ENCODE assay signal across 8 mouse cellular contexts in the genomic region with DNA sequence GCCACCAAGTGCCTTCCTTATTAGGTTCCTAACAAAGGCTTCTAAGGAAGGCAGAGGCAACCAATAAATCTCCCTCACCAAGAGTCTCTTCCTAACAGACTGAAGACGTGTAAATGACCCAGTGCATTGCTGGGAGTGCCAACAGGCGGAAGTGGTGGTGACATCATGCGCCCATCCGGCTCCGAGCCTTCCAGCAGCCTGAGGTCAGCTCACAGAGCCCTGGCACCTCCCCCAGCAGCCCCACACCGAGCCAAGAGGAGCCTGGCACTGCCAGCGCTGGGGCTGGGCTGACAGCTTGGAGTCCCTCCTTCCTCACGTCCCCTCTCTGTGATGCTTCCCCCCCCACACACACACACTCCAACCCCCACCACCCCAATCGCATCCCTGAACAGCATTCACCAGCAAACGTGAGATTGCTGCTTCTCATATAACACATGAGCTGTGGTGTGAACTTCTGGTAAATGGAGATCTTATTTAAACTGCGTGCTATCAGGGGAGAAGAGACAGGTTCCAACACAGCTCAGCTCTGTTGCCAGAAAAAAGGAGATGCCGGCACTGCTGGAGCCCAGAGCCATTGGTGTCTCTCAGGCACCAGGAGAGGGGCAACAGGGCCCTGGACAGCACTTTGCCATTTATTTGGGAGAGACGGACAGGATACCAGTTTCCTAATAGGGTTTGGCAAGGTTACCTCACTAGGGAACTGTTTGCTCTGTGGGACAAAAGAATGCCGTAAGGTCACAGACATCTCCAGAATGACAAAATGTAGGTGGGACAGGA. TPM values are rescaled to one million over a fixed set of nuclear protein-coding genes. Genes with fewer than 3 reads are reported as not detected.
DNase-seq lines count a peak whose midpoint lies in the region; ATAC-seq and TF ChIP-seq lines count a peak whose summit lies in the region.

No protein-coding gene starts in this region.

- TF ChIP-seq CTCF in kidney, adult 2 months (conservative IDR thresholded peaks at IDR 0.05; ENCODE audit: insufficient read depth, insufficient read length, low read depth, low read length) = no peak

- 0 out of 2 replicates have a peak, but pooled peaks have one; percentile 35 for ATAC-seq in midbrain, embryonic 14.5 days (ENCODE audit: low FRiP score, low TSS enrichment)

- peak overlapping the region; percentile 98 for H3K27ac ChIP-seq in heart, embryonic 10.5 days
- no peak overlapping the region for H3K27ac ChIP-seq in kidney, adult 2 months (ENCODE audit: insufficient read depth, low read depth, low read length)
- peak overlapping the region; percentile 94 for H3K27ac ChIP-seq in limb, embryonic 10.5 days
- no peak overlapping the region for H3K27ac ChIP-seq in midbrain, embryonic 14.5 days (replicated peaks; ENCODE audit: low read depth, low read length)

- no peaks in the 10 kb centered on the region for H3K9me3 ChIP-seq in heart, embryonic 10.5 days
- no peaks in the 10 kb centered on the region for H3K9me3 ChIP-seq in limb, embryonic 10.5 days (replicated peaks)
- H3K9me3 ChIP-seq in midbrain, embryonic 14.5 days (ENCODE audit: control insufficient read depth, low read length) = no peaks in the 10 kb centered on the region

- no peaks in the 10 kb centered on the region for H3K36me3 ChIP-seq in heart, embryonic 10.5 days
- H3K36me3 ChIP-seq in kidney, adult 2 months (ENCODE audit: control insufficient read depth, insufficient read depth, low read length) = no peaks in the 10 kb centered on the region
- H3K36me3 ChIP-seq in limb, embryonic 10.5 days = no peaks in the 10 kb centered on the region
- H3K36me3 ChIP-seq in midbrain, embryonic 14.5 days (ENCODE audit: control insufficient read depth, insufficient read depth, low read length) = no peaks in the 10 kb centered on the region

- no peak overlapping the region for H3K9ac ChIP-seq in midbrain, embryonic 14.5 days (replicated peaks; ENCODE audit: low read length)

- no peaks in the 10 kb centered on the region for H3K27me3 ChIP-seq in heart, embryonic 10.5 days (ENCODE audit: insufficient read depth, poor library complexity, severe bottlenecking)
- no peaks in the 10 kb centered on the region for H3K27me3 ChIP-seq in kidney, adult 2 months (replicated peaks; ENCODE audit: control insufficient read depth, insufficient read depth, low read length)
- H3K27me3 ChIP-seq in limb, embryonic 10.5 days (ENCODE audit: low read depth, poor library complexity, severe bottlenecking) = no peaks in the 10 kb centered on the region
- no peaks in the 10 kb centered on the region for H3K27me3 ChIP-seq in midbrain, embryonic 14.5 days (ENCODE audit: control insufficient read depth, insufficient read depth, low read length)

- no peak overlapping the region for H3K4me2 ChIP-seq in midbrain, embryonic 14.5 days (ENCODE audit: low read length)

- no peak for TF ChIP-seq POLR2A in kidney, adult 2 months (IDR thresholded peaks at IDR 0.05; ENCODE audit: low read depth, low read length)

- H3K4me1 ChIP-seq in heart, embryonic 10.5 days = peaks cover 100% of the 10 kb centered on the region
- peaks cover 8% of the 10 kb centered on the region; the same call in 1 of the 2 replicates for H3K4me1 ChIP-seq in kidney, adult 2 months (ENCODE audit: control insufficient read depth, insufficient read depth, low read length)
- peaks cover 99% of the 10 kb centered on the region for H3K4me1 ChIP-seq in limb, embryonic 10.5 days
- H3K4me1 ChIP-seq in midbrain, embryonic 14.5 days (ENCODE audit: control insufficient read depth, insufficient read depth, low read length) = peaks cover 27% of the 10 kb centered on the region

- WGBS in heart, embryonic 10.5 days = 10% methylated on average over 14 of the region's 14 CpGs
- 45% methylated on average over 14 of the region's 14 CpGs for WGBS in kidney, adult 2 months
- WGBS in limb, embryonic 10.5 days = 27% methylated on average over 14 of the region's 14 CpGs
- WGBS in midbrain, embryonic 14.5 days = 57% methylated on average over 14 of the region's 14 CpGs

- DNase-seq in spleen, postnatal 36 days (ENCODE audit: low spot score in 2 of 2) = peak; percentile 10 to 17
- no peak for DNase-seq in spleen, postnatal 14 days (ENCODE audit: low spot score in 2 of 2)
- peak; percentile 97 to 99 for DNase-seq in cerebellum, postnatal 14 days
- DNase-seq in heart, embryonic 10.5 days (ENCODE audit: low spot score) = peak; percentile 93
- DNase-seq in kidney, adult 2 months = peak; percentile 74
- peak; percentile 50 for DNase-seq in limb, embryonic 10.5 days (ENCODE audit: low spot score)
- DNase-seq in midbrain, embryonic 14.5 days = no peak
- DNase-seq in thymus, postnatal 14 days = peak; percentile 55

- H3K4me3 ChIP-seq in heart, embryonic 10.5 days = peak overlapping the region; percentile 25
- no peak overlapping the region for H3K4me3 ChIP-seq in kidney, adult 2 months (ENCODE audit: insufficient read depth, low read depth, low read length)
- H3K4me3 ChIP-seq in limb, embryonic 10.5 days = no peak overlapping the region
- H3K4me3 ChIP-seq in midbrain, embryonic 14.5 days (replicated peaks; ENCODE audit: low read depth, low read length) = no peak overlapping the region

RNA-seq across cellular contexts. Expression of a gene that starts 14.3 kb away (rescaled TPM):
- polyA plus RNA-seq in heart, embryonic 10.5 days (2016; fragmentation: Nextera tagmentation; extraction: Ambion mirVana) = 17.9 and 18.8 TPM in 2 replicates
- polyA plus RNA-seq in kidney, adult 2 months (2012; rRNA removed) = 6.1 and 6.2 TPM in 2 replicates
- 10.2 and 11.8 TPM in 2 replicates for polyA plus RNA-seq in limb, embryonic 10.5 days (2016; fragmentation: Nextera tagmentation; extraction: Ambion mirVana)
- 2.4 and 2.8 TPM in 2 replicates for polyA plus RNA-seq in midbrain, embryonic 14.5 days (2014; fragmentation: Nextera tagmentation; extraction: Ambion mirVana)

Comparison
In these comparisons a context has a peak if more than half of its experiments do, and no peak if none do; other contexts are left out.
1. DNase-seq: peak in spleen, postnatal 36 days (2 of 2), cerebellum, postnatal 14 days (2 of 2), heart, embryonic 10.5 days (single experiment), kidney, adult 2 months (single experiment), limb, embryonic 10.5 days (single experiment) and thymus, postnatal 14 days (single experiment); none in spleen, postnatal 14 days (0 of 2) and midbrain, embryonic 14.5 days (single experiment).
2. H3K27ac ChIP-seq: peak in heart, embryonic 10.5 days (single experiment) and limb, embryonic 10.5 days (single experiment); none in kidney, adult 2 months (single experiment) and midbrain, embryonic 14.5 days (single experiment).